In genomic region chr1:75601738-75602137, GRCm38 (mm10) we compare ENCODE assay signal across 18 mouse cellular contexts. TPM values are rescaled to one million over a fixed set of nuclear protein-coding genes. Genes with fewer than 3 reads are reported as not detected.
DNase-seq lines count a peak whose midpoint lies in the region; ATAC-seq and TF ChIP-seq lines count a peak whose summit lies in the region.
"Had no signal": no experiment of that assay in that cellular context is flagged by ENCODE, and none has a peak within 500 bp of the region (broad histone marks: within the 10 kb centered on the region; RNA-seq: fewer than 3 reads in every experiment).

No protein-coding gene starts in this region.

- no peak overlapping the region for H3K9ac ChIP-seq in heart, embryonic 13.5 days
- H3K9ac ChIP-seq in kidney, postnatal 0 days (ENCODE audit: low read depth, low read length) = no peak overlapping the region
- no peak overlapping the region for H3K9ac ChIP-seq in neural tube, embryonic 15.5 days (replicated peaks)
- no peak overlapping the region for H3K9ac ChIP-seq in liver, embryonic 11.5 days (ENCODE audit: low read depth, low read length)
- H3K9ac ChIP-seq: embryonic facial prominence, embryonic 15.5 days had no signal

- no peak overlapping the region for H3K4me3 ChIP-seq in heart, embryonic 13.5 days
- no peak overlapping the region for H3K4me3 ChIP-seq in kidney, postnatal 0 days (replicated peaks; ENCODE audit: low read depth, low read length)
- no peak overlapping the region for H3K4me3 ChIP-seq in neural tube, embryonic 15.5 days (replicated peaks)
- H3K4me3 ChIP-seq in liver, embryonic 11.5 days (ENCODE audit: low read depth, low read length) = no peak overlapping the region
- H3K4me3 ChIP-seq: embryonic facial prominence, embryonic 15.5 days; forebrain, embryonic 10.5 days had no signal

- 0 out of 2 replicates have a peak, but pooled peaks cover 3% of the 10 kb centered on the region for H3K4me1 ChIP-seq in heart, embryonic 13.5 days
- no peaks in the 10 kb centered on the region for H3K4me1 ChIP-seq in kidney, postnatal 0 days (replicated peaks; ENCODE audit: insufficient read depth, low read length)
- H3K4me1 ChIP-seq in neural tube, embryonic 15.5 days = peaks cover 5% of the 10 kb centered on the region
- no peaks in the 10 kb centered on the region for H3K4me1 ChIP-seq in liver, embryonic 11.5 days (replicated peaks; ENCODE audit: control insufficient read depth, insufficient read depth, low read length)
- H3K4me1 ChIP-seq: embryonic facial prominence, embryonic 15.5 days had no signal

- 18% methylated on average over 12 of the region's 12 CpGs for WGBS in heart, embryonic 13.5 days
- WGBS in kidney, postnatal 0 days = 8% methylated on average over 11 of the region's 12 CpGs
- WGBS in neural tube, embryonic 15.5 days = 4% methylated on average over 10 of the region's 12 CpGs
- 27% methylated on average over 12 of the region's 12 CpGs for WGBS in liver, embryonic 11.5 days

- H3K27ac ChIP-seq in heart, embryonic 13.5 days (replicated peaks) = no peak overlapping the region
- H3K27ac ChIP-seq in kidney, postnatal 0 days = no peak overlapping the region
- no peak overlapping the region for H3K27ac ChIP-seq in neural tube, embryonic 15.5 days (replicated peaks)
- H3K27ac ChIP-seq in liver, embryonic 11.5 days (ENCODE audit: low read depth, low read length) = no peak overlapping the region
- H3K27ac ChIP-seq: embryonic facial prominence, embryonic 15.5 days; forebrain, embryonic 10.5 days had no signal

- no peak for TF ChIP-seq CTCF in kidney, postnatal 0 days (IDR thresholded peaks at IDR 0.05; ENCODE audit: low read depth)
- TF ChIP-seq CTCF in brain, embryonic 14.5 days (IDR thresholded peaks at IDR 0.05; ENCODE audit: borderline replicate concordance, extremely low read depth, insufficient read depth, insufficient read length) = no peak

- peaks cover 43% of the 10 kb centered on the region for H3K27me3 ChIP-seq in heart, embryonic 13.5 days (replicated peaks)
- no peaks in the 10 kb centered on the region for H3K27me3 ChIP-seq in kidney, postnatal 0 days (ENCODE audit: insufficient read depth, low read length)
- peaks cover 7% of the 10 kb centered on the region for H3K27me3 ChIP-seq in neural tube, embryonic 15.5 days (replicated peaks)
- peaks cover 7% of the 10 kb centered on the region for H3K27me3 ChIP-seq in liver, embryonic 11.5 days (replicated peaks; ENCODE audit: control insufficient read depth, insufficient read depth, low read length)
- H3K27me3 ChIP-seq: embryonic facial prominence, embryonic 15.5 days had no signal

- TF ChIP-seq POLR2A in brain, embryonic 14.5 days (IDR thresholded peaks at IDR 0.05; ENCODE audit: borderline replicate concordance, extremely low read depth, insufficient read depth, insufficient read length, poor library complexity, severe bottlenecking) = no peak

- H3K9me3 ChIP-seq in heart, embryonic 13.5 days = no peaks in the 10 kb centered on the region
- no peaks in the 10 kb centered on the region for H3K9me3 ChIP-seq in kidney, postnatal 0 days (replicated peaks; ENCODE audit: low read length)
- H3K9me3 ChIP-seq in neural tube, embryonic 15.5 days (replicated peaks) = no peaks in the 10 kb centered on the region
- H3K9me3 ChIP-seq in liver, embryonic 11.5 days (ENCODE audit: control insufficient read depth, low read length) = no peaks in the 10 kb centered on the region
- H3K9me3 ChIP-seq: embryonic facial prominence, embryonic 15.5 days; forebrain, embryonic 10.5 days had no signal

- intact Hi-C loops in heart, postnatal 36 days (cut with DNase I) = no loop called here

- no peak for ATAC-seq in heart, embryonic 13.5 days (ENCODE audit: extremely low read depth, insufficient number of reproducible peaks, low FRiP score, low TSS enrichment)
- ATAC-seq in kidney, postnatal 0 days (replicated peaks; ENCODE audit: low FRiP score, low read depth) = no peak
- no peak for ATAC-seq in neural tube, embryonic 15.5 days (ENCODE audit: low FRiP score)
- no peak for ATAC-seq in liver, embryonic 11.5 days (replicated peaks; ENCODE audit: low FRiP score)
- ATAC-seq: Patski had no signal

- H3K4me2 ChIP-seq in heart, embryonic 13.5 days = peak overlapping the region; percentile 13; the same call in 1 of the 2 replicates
- peak overlapping the region; percentile 15; the same call in 1 of the 2 replicates for H3K4me2 ChIP-seq in kidney, postnatal 0 days (ENCODE audit: low read length)
- H3K4me2 ChIP-seq in neural tube, embryonic 15.5 days = 0 out of 2 replicates have a peak overlapping the region, but pooled peaks have one; percentile 9
- no peak overlapping the region for H3K4me2 ChIP-seq in liver, embryonic 11.5 days
- H3K4me2 ChIP-seq: embryonic facial prominence, embryonic 15.5 days had no signal

- no peak for DNase-seq in heart, postnatal 36 days
- DNase-seq in kidney, postnatal 0 days (ENCODE audit: low spot score) = peak; percentile 16
- no peak for DNase-seq in kidney, adult 9 months
- DNase-seq in brain, embryonic 14.5 days (ENCODE audit: low read depth) = peak; percentile 40
- no peak for DNase-seq in liver, embryonic 11.5 days (ENCODE audit: low spot score)
- DNase-seq: cerebellum, postnatal 10 days; embryo, embryonic 11 days; gastrocnemius, postnatal 36 days; kidney, adult 2 months; liver; lung, adult 18-20 months; right cerebral cortex, postnatal 25 days; thymus, postnatal 14 days had no signal

- no peaks in the 10 kb centered on the region for H3K36me3 ChIP-seq in heart, embryonic 13.5 days
- no peaks in the 10 kb centered on the region for H3K36me3 ChIP-seq in kidney, postnatal 0 days (ENCODE audit: insufficient read depth, low read length)
- no peaks in the 10 kb centered on the region for H3K36me3 ChIP-seq in neural tube, embryonic 15.5 days
- no peaks in the 10 kb centered on the region for H3K36me3 ChIP-seq in liver, embryonic 11.5 days (ENCODE audit: control insufficient read depth, insufficient read depth, low read length)
- H3K36me3 ChIP-seq: embryonic facial prominence, embryonic 15.5 days; forebrain, embryonic 10.5 days had no signal

RNA-seq across cellular contexts. Expression of gene Slc4a3, which starts 55.7 kb away (rescaled TPM):
- 25.3 and 25.4 TPM in 2 replicates for polyA plus RNA-seq in heart, embryonic 13.5 days (2015; fragmentation: Nextera tagmentation; extraction: Ambion mirVana)
- total RNA-seq in heart, postnatal 36 days (2021) = 100 to 1,000 TPM; 233 to 249 TPM
- 15.1 and 15.3 TPM in 2 replicates for polyA plus RNA-seq in kidney, postnatal 0 days (2015; fragmentation: Nextera tagmentation; extraction: Ambion mirVana)
- 59.4 and 61.2 TPM in 2 replicates for polyA plus RNA-seq in brain, embryonic 14.5 days (2012; rRNA removed)
- polyA plus RNA-seq in neural tube, embryonic 15.5 days (2015; fragmentation: Nextera tagmentation; extraction: Ambion mirVana) = 62.7 and 75.1 TPM in 2 replicates
- 5.2 and 5.4 TPM in 2 replicates for polyA plus RNA-seq in liver, embryonic 11.5 days (2014; fragmentation: Nextera tagmentation; extraction: Ambion mirVana)

Comparison
In these comparisons a context has a peak if more than half of its experiments do, and no peak if none do; other contexts are left out.
1. DNase-seq: peak in kidney, postnatal 0 days (single experiment) and brain, embryonic 14.5 days (single experiment); none in heart, postnatal 36 days (0 of 2), kidney, adult 9 months (single experiment) and liver, embryonic 11.5 days (single experiment).